Mouse (Mus musculus) C2C12 (cell line): ENCODE data around the gene Cbx3.

Source experiments
- CEBPB ChIP-seq: IDR thresholded peaks from one replicate; pipeline ENCODE4 v1.6.1; 2011; ENCODE audit warnings: low read depth, mild to moderate bottlenecking, control low read depth, moderate library complexity
- CTCF ChIP-seq: IDR thresholded peaks from one replicate; pipeline ENCODE4 v1.5.1; 2011; ENCODE audit not compliant: control insufficient read depth, insufficient read depth, insufficient read length
- FOSL1 ChIP-seq: IDR thresholded peaks from one replicate; pipeline ENCODE4 v1.8.0; 2011; ENCODE audit warnings: mild to moderate bottlenecking, low read length; ENCODE audit not compliant: poor library complexity, insufficient read depth, severe bottlenecking
- MAX ChIP-seq: IDR thresholded peaks from one replicate; pipeline ENCODE4 v1.6.1; 2011; ENCODE audit warnings: mild to moderate bottlenecking, control low read depth
- MYOD1 ChIP-seq: IDR thresholded peaks from one replicate; pipeline ENCODE4 v1.6.1; 2011; ENCODE audit warnings: low read depth; ENCODE audit not compliant: control insufficient read depth, insufficient read length
- MYOG ChIP-seq: IDR thresholded peaks from one replicate; pipeline ENCODE4 v1.6.1; 2011; ENCODE audit not compliant: control insufficient read depth, insufficient read length; ENCODE audit errors: extremely low read depth
- USF1 ChIP-seq: IDR thresholded peaks from one replicate; pipeline ENCODE4 v1.6.1; 2011; ENCODE audit warnings: low read depth, mild to moderate bottlenecking, control low read depth, moderate library complexity

- TF ChIP-seq CTCF (no peak), MYOG (no peak), MYOD1 (no peak), CEBPB (no peak), MAX (no peak), USF1 (no peak), FOSL1 (no peak)
Measured at GRCm38 (mm10) chr6:51489787-51490186, 19.6 kb downstream of the Cbx3 start.
